Mouse (Mus musculus): ENCODE data around the gene Ksr2.

The Ksr2 gene

DNA sequence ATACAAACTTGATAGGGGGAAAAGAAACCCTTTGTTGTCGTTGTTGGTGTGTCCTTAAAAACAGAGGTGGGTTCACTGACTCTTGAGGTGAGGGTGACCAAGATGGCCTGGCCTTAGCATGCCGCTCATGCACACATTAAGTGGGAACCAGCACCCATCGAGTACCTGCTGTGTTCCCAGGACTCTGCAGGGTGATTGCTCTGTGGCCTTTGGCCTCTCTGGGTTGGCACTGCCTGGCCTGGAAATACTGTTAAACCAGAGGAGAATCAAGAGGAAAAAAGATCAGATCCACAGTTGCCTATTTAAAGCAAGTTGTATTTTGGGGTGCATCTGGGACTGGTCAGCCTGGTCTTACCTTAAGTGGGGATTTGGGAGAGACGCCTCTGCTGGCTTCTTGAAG lies 107.9 kb downstream of the Ksr2 start:
- in situ Hi-C loops (cut with MboI, MseI) = no loop called here

DNA sequence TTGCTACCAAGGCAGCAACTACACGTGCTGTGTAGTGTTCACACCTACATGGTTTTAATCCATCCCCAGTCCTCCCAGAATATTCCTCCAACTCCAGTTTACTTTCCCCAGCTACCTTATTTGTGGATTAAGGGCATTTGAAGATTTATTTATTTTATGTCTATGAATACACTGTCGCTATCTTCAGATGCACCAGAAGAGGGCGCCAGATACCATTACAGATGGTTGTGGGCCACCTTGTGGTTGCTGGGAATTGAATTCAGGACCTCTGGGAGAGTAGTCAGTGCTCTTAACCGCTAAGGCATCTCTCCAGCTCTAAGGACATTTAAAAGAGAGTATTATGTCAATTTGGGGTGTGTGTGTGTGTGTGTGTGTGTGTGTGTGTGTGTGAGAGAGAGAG lies 108.7 kb downstream of the Ksr2 start:
- in situ Hi-C loops (cut with MboI, MseI) = no loop called here

DNA sequence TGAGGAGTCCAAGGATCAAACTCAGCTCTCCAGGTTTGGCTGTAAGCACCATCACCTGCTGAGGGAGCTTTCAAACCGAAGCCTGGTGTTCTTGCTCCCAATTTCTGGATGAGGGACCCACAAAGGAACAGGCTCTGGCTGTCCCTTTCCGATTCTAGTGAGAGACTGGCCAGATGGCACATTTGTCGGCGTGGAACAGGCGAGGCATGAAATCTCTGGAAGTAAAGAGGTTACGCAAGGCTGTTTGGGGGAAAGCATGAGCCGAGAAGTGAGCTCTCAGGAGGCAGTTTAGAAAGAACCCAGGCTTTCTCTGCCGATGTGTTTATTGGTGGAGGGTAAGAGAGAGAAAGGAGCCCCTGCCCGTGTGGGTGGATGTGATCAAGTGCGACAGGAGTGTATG lies 109.2 kb downstream of the Ksr2 start:
- in situ Hi-C loops (cut with MboI, MseI) = no loop called here

DNA sequence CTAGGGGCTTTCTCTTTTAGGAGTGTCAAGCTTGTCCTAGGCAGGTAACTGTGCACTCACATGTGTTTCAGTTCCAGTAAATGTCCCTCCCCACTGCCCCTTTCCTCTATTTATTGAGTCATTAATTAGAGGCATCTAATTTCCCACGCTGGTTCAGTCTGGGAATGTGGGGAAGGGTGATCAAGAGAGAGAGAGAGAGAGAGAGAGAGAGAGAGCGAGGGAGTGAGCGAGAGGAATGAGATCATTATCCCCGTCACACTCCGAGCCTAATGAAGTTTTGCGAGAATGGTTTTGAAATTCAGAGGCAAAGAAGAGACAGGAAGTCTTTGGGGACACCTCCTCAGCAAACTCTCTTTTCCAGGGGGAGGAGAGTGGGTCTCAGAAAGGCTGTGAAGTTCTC lies 117.2 kb downstream of the Ksr2 start:
- in situ Hi-C loops (cut with MboI, MseI) = no loop called here

DNA sequence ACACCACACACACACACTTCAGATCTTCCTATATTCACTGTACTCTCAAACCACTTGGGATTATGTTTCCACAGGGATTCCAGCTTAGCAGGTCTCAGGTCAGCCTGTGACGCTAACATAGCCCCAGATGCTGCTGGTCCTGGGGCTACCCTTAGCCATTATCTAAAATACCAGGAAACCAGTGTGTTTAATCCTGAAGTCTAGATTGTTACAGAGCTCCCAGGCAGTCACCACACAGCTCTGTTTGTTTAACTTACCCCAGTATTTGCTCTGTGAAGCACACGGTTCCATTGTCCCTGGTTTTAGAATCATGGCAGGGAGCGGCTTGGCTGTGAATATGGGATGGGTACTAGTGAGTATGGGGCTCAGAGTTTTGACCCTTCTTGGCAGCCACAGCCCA lies 125.4 kb downstream of the Ksr2 start:
- in situ Hi-C loops (cut with MboI, MseI) = no loop called here

DNA sequence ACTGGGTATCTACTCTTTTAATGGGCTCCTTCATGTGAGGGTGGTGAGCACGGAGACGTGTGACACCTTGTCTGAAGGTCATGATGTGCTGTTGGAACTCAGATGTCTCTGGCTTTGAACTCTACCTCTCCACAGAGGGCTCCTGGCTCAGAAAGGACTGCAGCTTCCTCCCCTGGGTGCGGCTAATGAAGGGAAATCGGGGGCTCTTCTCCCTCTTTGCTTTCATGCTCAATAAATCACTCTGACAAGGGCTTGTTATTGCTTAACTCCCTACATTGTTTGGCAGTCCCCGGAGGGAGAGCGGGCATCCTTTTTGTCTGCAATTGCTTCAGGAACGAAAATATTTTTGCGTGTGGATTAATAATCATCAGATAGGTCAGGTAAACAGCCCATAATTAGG lies 127.9 kb downstream of the Ksr2 start:
- in situ Hi-C loops (cut with MboI, MseI) = loop anchor here (10.0 kb wide), 1 partner anchor 1063 kb away; no protein-coding TSS in a partner anchor

DNA sequence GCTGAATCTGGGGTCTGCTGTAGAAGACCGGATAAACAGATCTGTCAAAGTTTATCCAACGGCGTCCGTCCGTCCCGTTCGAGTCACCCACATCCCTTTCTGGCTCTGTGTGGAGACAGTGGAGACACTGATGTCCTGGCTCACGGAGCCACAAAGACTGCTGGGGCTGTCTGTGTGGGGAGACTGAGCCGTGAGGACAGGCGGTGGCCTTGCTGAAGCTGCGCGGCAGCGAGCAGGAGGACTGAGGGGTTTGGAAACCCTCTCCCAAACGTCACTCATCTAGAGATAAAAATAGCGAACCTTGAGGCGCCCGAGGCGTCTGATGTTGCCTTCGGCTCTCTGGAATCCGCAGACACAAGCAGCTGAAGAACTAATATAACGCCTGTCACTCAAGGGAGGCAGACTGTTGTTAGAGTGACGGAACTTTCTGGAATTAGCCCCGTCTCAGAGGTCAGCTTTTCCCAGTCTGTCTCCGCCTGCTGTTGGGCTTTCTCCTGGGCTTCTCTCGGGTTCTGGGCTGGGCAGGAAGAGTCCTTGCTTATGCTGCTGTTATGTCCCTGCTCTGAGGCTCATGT lies 133.0 kb downstream of the Ksr2 start:
- in situ Hi-C loops (cut with MboI, MseI) = loop anchor here (10.0 kb wide), 1 partner anchor 1058 kb away; no protein-coding TSS in a partner anchor

DNA sequence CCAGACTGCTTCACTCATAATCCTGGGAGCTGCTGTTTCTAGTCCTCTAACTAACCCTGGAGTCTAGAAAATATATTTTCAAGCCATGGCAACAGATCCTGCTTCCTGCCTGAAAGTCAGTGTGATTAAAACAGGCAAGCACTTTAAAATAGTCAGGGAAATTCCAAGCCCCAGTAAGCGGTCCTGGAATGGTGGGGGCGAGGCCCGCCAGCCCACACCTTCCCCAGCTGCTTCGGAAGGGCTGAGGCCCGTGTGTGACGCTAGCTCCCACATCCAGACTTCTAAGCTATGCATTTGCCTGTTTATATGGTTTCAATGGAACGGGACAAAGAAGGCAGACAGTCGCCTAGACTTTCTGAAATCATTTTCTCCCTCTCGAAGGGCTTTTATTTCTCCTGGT lies 137.2 kb downstream of the Ksr2 start:
- in situ Hi-C loops (cut with MboI, MseI) = no loop called here

DNA sequence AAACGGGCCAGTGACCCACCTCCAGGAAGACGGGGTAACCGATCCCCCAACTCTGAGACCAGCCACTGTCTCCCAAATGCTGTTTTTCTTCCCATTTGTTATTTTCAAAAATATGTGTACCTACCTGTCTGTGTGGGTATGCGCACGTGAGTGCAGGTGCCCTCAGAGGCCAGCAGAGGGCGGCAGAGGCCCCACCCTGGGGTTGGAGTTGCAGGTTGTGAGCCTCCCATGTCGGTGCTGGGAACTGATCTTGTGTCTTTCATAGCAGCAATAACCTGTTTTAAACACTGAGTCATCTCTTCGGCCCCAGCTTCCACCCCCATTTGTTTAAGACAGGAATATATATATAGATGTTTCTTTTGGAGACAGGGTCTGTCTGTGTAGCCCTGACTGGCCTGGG lies 138.3 kb downstream of the Ksr2 start:
- in situ Hi-C loops (cut with MboI, MseI) = no loop called here

DNA sequence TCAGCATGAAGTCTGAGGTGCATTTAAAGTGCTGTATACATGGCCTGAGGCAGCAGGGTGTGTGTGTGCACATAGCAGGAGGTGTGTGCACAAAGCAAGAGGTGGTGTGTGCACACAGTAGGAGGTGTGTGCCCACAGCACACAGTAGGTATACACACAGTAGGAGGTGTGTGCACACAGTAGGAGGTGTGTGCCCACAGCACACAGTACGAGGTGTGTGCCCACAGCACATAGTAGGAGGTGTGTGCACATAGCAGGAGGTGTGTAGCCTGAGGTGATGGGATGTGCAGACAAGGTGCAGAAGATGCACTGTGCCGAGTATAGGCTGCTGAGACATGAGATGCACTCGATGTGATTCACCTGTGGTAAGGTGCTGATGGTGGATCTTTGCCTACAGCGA lies 140.7 kb downstream of the Ksr2 start:
- in situ Hi-C loops (cut with MboI, MseI) = no loop called here

DNA sequence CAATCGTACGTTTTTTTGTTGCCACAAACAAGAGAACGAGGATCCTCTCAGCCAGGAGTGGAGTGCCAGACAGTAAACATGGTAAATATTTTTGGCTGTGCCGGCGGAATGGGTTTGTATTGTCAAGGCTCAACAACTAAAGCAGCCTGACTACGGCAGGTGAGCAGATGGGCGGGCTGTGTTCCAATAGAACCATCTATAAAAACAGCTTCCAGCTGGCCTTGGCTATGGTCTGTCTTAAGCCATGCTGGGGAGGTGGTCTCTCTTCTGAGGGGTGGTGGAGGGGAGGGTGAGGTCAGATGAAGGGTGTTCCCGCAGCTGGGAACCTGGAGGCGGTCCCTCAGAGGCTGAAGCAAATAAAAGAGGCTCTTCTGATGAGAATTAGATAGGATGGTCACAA lies 142.8 kb downstream of the Ksr2 start:
- in situ Hi-C loops (cut with MboI, MseI) = no loop called here

DNA sequence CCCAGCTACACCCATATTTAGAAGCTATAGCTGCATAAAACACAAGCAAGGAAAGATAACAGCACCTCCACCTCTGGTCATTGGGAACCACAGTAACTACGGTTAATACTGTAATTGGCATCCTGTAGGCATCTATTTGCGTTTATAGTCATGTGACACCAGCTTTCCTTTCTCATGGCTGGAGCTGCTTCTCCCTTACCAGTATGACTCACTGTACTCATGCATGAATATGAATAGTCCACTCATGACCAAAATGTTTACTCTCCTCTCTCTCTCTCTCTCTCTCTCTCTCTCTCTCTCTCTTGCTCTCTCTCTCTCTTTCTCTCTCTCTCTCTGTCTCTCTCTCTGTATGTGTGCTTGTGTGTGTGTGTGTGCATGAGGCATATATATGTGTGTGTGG lies 147.3 kb downstream of the Ksr2 start:
- in situ Hi-C loops (cut with MboI, MseI) = no loop called here

DNA sequence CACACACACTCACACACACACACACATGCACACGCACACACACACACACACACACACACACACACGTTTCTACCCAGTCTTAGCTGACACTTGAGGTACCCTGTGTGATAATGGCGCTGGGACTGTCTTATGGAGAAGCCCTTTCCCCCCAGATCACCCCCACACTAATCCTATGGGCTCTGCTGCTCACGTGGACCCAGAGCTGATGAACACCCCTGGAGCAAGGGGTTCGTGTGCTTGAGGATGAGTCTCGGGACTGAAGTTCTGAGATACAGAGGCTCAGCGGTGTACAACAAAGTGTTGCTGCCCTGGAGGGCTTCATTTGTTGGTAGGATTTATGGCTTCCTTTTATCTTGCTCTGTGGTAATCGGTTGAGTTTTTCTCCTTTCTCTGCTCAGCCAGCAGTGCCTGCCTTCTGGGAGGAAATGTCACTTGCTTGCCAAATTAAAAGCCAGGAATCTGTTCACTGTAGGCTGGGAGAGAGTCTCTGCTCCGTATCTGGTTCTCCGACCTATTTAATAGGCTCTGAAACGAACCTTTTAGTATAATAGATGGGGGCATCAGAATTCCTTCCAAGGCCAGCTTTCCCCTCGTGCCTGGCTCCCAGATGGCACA lies 152.4 kb downstream of the Ksr2 start:
- in situ Hi-C loops (cut with MboI, MseI) = no loop called here

DNA sequence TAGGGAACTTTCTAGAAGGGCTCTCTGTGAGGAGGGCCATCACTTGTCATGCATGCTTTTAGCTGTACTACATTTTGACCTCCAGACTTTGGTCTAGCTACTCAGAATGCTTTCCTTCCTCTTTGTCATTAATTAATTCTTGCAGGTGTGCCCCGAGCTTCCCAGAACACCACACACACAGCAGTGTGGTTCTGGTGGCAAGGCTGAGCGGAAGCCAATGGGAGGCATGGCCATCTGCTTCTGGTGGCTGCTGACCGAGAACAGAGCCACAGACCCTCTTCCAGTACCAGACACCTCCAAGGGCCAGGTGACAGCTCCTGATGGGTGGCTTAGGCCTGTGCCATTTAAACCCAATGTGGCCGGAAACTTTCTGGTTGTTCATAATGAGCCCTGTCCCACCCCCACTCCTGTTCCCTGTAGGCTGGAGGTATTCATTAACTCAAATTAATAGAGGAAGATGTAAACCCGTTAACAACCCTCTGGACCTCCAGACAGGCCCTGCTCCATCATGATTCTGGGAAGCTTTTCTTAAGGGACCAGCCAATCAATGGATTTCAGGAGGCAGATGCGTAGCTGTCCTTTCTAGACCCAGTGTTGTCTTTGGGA lies 155.5 kb downstream of the Ksr2 start:
- in situ Hi-C loops (cut with MboI, MseI) = no loop called here

DNA sequence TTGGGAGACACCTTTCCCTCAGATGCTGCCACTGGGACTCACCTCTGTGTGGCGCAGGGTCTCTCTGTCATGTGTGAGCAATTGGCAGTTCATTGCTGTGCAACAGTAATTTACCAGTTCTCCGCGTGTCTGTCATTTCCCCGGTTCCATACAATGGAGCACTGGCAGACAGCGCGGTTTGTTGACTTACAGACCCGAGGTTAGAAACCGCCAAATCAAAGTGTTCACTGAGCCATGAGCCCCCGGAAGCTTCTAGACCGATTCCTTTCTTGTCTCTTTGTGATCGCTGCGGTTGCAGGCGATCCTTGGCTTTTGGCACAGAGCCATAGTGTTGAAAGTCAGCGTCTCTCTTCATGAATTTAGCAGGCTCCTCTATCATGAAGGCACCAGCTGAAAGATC lies 158.6 kb downstream of the Ksr2 start:
- in situ Hi-C loops (cut with MboI, MseI) = no loop called here

DNA sequence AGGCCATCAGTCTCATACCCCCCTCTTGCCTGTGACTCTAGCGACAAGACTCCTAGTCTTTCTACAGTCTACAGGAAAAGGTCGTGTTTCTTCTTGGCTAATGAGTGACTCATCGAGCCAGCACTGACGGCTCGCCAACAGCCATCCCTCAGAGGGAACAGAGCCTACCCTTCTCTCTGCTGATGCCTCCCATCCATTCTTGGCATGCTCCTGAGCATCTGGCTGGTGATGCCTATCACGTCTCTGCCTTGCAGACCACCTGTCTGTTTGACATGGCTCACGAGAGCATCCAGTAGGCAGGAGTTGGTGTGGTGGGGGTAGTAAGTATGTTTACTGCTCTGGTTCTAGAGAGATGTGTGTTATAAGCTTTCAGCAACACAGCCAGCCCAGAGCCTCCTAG lies 161.1 kb downstream of the Ksr2 start:
- in situ Hi-C loops (cut with MboI, MseI) = no loop called here

DNA sequence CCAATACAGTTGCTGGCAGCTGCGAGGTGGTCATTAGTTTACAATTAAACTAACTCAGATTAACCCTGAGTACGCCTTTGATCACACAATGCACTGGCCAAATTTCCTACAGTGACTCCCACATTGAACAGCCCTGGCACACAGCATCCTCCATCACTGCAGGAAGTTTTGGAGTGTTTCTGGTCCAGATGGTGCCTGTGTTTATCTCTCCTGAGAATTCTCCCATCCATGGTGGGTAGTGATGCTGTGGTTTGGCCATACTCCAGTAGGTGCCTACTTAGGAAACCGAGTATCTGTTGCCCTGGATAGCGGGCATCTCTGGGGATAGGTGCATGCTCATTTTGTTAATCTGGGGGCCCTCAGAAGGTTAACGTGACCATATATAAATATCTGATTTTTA lies 163.8 kb downstream of the Ksr2 start:
- in situ Hi-C loops (cut with MboI, MseI) = no loop called here

DNA sequence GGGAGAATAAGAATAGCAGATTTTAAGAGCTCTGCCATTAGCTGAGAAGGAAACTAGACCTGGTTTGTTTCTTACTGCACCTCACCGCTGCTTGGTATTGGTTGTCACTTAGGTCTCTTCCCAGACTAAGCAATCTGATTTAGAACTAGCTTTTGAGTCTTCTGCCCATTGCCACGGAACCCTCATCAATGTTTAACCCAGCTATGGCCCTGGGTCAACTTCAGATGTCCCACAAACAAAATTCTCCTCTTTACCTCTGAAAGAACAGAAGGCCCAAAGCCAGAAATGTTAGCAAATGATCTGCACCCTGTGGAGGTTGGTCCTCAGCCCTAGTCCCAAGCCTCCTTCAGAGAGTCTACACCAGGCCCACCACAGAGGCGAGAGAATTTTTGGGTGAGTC lies 167.9 kb downstream of the Ksr2 start:
- in situ Hi-C loops (cut with MboI, MseI) = no loop called here

DNA sequence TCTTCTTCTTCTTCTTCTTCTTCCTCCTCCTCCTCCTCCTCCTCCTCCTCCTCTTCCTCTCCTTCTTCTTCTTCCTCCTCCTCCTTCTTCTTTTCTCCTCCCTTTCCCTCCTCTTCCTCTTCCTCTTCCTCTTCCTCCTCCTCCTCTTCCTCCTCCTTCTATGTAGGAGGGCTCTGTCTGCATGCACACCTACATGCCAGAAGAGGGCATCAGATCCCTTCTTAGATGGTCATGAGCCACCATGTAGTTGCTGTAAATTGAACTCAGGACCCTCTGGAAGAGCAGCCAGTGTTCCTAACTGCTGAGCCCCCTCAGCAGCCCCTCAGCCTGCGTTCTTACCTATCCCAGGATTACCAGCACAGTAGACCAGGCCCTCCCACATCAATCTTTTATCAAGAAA lies 170.6 kb downstream of the Ksr2 start:
- in situ Hi-C loops (cut with MboI, MseI) = no loop called here

DNA sequence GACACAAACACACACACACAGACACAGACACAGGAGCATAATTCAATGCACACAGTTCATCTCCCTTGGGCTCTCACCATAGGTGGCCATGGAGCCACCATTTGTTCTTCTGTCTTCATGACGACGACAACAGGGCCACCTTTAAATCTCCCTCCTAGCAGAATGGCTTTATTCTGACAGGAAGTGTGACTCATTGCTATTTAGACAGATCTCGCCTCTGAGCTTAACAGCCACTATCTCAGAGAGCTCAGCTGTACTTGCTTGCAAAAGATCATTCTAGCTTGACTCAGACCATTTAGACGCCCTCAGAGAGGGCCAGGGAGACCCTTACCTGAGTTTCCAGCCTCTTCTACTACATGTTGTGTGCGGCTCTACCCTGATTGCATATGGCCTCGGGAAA lies 175.5 kb downstream of the Ksr2 start:
- in situ Hi-C loops (cut with MboI, MseI) = no loop called here

DNA sequence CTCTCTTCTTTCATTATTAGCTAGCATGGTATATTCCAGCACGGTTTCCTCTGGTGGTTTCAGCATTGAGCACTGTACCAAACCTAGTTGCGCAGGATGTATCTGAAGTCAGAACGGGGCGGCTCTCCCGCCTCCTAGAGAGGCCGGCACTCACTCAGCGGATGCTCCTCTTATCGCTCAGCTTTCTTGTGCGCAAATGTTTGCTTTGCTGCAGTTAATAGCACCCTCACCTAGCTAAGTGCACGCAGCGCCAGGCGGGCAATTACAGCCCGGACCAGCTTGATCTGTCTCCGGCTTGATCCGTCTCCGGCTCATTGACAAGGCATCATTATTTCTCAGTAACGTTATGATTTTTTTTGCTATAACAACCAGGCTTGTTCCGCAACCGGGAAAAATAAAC lies 179.5 kb downstream of the Ksr2 start:
- in situ Hi-C loops (cut with MboI, MseI) = no loop called here

DNA sequence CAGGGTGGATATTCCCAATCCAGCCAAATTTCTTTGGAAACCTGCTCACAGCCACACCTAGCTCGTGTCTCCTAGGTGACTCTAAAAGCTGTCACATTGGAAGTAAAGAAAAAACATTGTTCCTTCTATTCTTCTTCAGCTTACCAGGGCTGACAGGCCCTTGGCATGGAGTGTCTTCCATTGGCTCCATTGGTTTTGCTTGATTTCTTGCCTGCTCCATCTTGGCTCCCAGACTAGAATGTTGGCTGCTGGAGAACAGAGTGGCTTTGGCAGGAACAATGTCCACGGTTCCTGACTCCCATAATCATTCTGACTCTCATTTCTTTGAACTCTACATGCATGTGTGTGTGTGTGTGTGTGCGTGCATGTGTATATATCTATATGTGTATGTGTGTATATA lies 183.0 kb downstream of the Ksr2 start:
- in situ Hi-C loops (cut with MboI, MseI) = no loop called here

DNA sequence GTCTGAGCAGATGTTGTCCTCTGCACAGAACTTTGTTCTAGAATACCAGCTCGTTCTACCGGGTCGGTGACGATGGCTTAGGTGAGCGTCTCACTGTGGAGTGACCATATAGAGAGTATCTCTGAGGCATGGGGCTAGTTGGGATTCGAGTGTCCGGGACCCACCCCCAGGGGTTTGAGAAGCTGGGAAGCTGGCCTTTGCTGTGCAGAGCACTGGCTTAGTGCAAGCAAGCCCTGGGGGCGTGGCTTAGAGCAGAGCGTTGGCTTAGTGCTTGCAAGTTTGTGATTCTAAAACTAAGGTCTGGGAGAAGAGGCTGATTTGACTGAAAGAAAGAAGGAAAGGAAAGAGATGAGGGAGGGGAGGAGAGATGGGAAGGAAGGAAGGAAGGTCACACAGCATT lies 188.2 kb downstream of the Ksr2 start:
- in situ Hi-C loops (cut with MboI, MseI) = no loop called here

All from T-helper 1 cell (primary cell).